Mouse (Mus musculus) lung, embryonic 16.5 days (tissue): ENCODE results near the gene Kxd1. TPM values are rescaled to one million over a fixed set of nuclear protein-coding genes. Genes with fewer than 3 reads are reported as not detected.

Source experiments
- ATAC-seq: fragments of 200-750 bp; cut with Nextera tagmentation; 2 replicates; pipeline ENCODE4 v1.8.0; 2017; ENCODE audit warnings: low read depth, mild to moderate bottlenecking, moderate library complexity
- H3K27ac ChIP-seq: fragments of 300-500 bp; sonication (generic); 2 replicates; pipeline ENCODE4 v1.5.1; 2014; ENCODE audit warnings: mild to moderate bottlenecking, control low read depth, low read length
- H3K27me3 ChIP-seq: fragments of 300-500 bp; sonication (generic); 2 replicates; pipeline ENCODE4 v1.6.1; 2014; ENCODE audit warnings: low read depth, low read length, mixed read lengths; ENCODE audit not compliant: control insufficient read depth, insufficient read depth
- H3K36me3 ChIP-seq: fragments of 300-500 bp; sonication (generic); 2 replicates; pipeline ENCODE4 v1.6.1; 2014; ENCODE audit warnings: low read length; ENCODE audit not compliant: control insufficient read depth, insufficient read depth
- H3K4me1 ChIP-seq: fragments of 300-500 bp; sonication (generic); replicated peaks from 2 replicates; pipeline ENCODE4 v1.6.1; 2014; ENCODE audit warnings: low read length, mixed read lengths; ENCODE audit not compliant: control insufficient read depth, insufficient read depth
- H3K4me2 ChIP-seq: fragments of 300-500 bp; sonication (generic); 2 replicates; pipeline ENCODE4 v1.6.1; 2014; ENCODE audit warnings: low read depth, low read length, control low read depth
- H3K4me3 ChIP-seq: fragments of 300-500 bp; sonication (generic); 2 replicates; pipeline ENCODE4 v1.5.1; 2014; ENCODE audit warnings: mild to moderate bottlenecking, low read length, control low read depth
- H3K9ac ChIP-seq: fragments of 300-500 bp; sonication (generic); 2 replicates; pipeline ENCODE4 v1.6.1; 2014; ENCODE audit warnings: low read length, control low read depth
- H3K9me3 ChIP-seq: fragments of 300-500 bp; sonication (generic); 2 replicates; pipeline ENCODE4 v1.6.1; 2016; ENCODE audit warnings: low read length; ENCODE audit not compliant: control insufficient read depth
- WGBS: fragments of 180-500 bp; shearing (Covaris S2); extraction: QIAGEN DNeasy Blood & Tissue Kit; methylation state at CpG from one replicate; pipeline ENCODE4 v1.1.7; 2014; 5-methylcytosine and 5-hydroxymethylcytosine counted together
- polyA plus RNA-seq: library from polyadenylated mRNA; unstranded; fragments of >200 nt; fragmentation: Nextera tagmentation; extraction: Ambion mirVana; gene quantifications from 2 replicates; pipeline ENCODE4 v1.2.1, GENCODE M21; 2015

Kxd1 gene
- polyA plus RNA-seq, 1 experiment from 2014 or later, result 55.3 TPM

DNA sequence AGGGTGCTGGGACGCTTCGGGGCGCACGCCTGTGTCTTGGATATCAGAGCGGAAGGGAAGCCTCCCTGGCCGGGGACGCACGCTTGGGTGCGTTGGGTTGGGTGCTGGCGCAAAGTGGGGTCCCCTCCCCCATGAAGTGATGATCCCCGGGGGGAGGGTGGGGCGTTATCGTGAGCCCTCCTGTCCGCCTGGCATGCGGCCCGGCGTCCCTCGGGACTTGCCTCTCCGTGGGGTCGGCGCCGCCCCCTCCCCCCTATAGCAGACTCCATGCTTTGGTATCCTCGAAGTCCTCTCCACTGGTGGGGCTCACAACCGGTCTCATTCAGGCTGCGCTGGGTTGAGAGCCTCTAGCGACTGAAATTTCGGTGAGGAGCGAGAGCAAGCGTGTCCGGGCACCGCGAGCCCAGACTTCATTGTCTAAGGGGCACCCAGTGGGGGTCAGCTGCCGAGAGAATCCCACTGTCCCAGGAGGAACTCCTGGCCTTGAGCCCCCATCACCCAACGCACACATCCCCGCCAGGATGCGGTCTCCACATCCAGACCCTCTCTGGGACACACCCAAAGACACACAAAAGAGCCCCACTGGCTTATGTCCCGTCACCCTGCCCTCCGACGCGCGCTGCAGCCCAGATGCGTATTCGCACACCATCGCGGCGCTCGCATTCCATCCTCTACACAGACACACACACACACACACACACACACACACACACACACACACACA lies 33.9 kb downstream of the Kxd1 start:
- ATAC-seq, result no peak; the same call in 1 of the 2 replicates
- Histone ChIP-seq H3K27me3 (peaks cover 71% of the 10 kb centered on the region), H3K36me3 (no peaks in the 10 kb centered on the region), H3K9me3 (no peaks in the 10 kb centered on the region), H3K9ac (peak overlapping the region; percentile 74), H3K4me2 (peak overlapping the region; percentile 82), H3K4me3 (peak overlapping the region; percentile 60), H3K27ac (peak overlapping the region; percentile 78), H3K4me1 (peaks cover 28% of the 10 kb centered on the region)
- WGBS, result under 1% methylated on average over 47 of the region's 47 CpGs

DNA sequence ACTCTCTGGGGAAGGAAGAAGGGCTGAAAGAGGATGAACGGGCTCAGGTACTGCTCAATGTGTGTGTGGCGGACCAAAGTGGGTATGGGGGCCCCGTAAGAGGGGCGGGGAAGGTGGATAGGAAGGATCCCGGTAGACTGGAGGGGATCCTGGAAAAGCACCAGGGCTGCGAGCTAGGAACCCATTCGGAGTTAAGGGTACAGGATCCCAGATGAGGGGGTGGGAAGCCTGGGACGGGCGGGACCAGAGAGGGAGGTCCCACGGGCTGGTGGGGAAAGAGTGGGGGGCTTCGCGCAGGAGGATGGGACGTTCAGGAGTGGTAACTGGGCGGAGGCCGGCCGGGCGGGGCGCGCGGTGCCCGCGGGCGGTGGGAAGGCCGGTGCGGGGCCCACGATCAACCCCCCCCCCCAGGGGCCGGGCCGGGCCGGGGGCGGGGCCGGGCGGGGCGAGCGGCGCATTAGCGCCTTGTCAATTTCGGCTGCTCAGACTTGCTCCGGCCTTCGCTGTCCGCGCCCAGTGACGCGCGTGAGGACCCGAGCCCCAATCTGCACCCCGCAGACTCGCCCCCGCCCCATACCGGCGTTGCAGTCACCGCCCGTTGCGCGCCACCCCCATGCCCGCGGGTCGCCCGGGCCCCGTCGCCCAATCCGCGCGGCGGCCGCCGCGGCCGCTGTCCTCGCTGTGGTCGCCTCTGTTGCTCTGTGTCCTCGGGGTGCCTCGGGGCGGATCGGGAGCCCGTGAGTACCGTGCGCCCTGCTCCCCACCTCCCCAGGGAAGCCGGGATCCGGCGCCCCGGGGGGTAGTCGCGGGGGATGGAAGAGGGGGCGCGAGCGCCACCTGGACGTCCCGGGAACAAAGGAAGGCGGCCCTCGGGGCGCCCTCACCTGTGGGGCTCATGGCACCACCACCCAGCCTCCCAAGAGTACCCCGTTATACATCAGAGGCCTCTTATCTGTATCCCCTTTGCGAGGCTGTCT lies 34.8 kb downstream of the Kxd1 start, which contains the start of gene Crlf1:
Gene Crlf1, plus strand, starts transcription at position 495 of the 977 bp plus-strand sequence.
- Histone ChIP-seq H3K9ac (peak within 1 kb of the TSS; percentile 74), H3K27ac (peak within 1 kb of the TSS; percentile 99), H3K27me3 (peaks cover 80% of the 10 kb centered on the region), H3K4me2 (peak within 1 kb of the TSS; percentile 82), H3K36me3 (no peaks in the 10 kb centered on the region), H3K4me3 (peak within 1 kb of the TSS; percentile 60), H3K9me3 (no peaks in the 10 kb centered on the region), H3K4me1 (peaks cover 37% of the 10 kb centered on the region)
- 2% methylated on average over 52 of the region's 93 CpGs for whole genome bisulfite sequencing
- peak; percentile 36 for ATAC-seq

DNA sequence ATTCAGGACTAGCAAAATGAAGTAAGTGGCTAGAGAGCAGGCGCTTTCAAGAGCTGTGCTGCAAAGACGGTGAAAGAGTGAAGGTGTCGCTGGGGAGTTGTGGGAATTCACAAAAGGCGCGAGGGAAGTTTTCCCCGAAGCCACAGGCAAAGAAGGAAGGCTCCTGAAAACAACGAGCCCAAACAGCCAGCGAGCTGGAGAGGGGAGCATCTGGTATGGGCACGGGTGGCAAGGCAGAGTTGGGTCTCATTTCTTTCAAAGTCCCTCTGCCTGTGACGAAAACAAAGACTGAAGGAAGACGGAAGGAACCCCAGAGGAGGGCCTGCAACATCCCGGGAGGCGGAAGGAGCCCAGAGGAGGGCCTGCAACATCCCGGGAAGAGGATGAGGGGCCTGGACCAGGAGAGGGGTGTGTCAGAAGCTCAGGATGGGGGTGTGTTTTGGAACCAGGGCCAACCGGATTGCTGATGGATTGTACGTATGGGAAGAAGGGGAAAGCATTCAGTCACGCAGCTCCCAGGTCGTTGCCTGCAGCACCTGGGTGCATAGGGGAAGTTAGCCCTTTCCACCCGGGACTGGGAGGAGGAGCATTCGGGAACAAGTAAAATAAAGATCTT lies 36.8 kb downstream of the Kxd1 start:
- no peak for ATAC-seq
- WGBS, result 5% methylated on average over 20 of the region's 20 CpGs
- peaks cover 46% of the 10 kb centered on the region for H3K4me1 ChIP-seq

DNA sequence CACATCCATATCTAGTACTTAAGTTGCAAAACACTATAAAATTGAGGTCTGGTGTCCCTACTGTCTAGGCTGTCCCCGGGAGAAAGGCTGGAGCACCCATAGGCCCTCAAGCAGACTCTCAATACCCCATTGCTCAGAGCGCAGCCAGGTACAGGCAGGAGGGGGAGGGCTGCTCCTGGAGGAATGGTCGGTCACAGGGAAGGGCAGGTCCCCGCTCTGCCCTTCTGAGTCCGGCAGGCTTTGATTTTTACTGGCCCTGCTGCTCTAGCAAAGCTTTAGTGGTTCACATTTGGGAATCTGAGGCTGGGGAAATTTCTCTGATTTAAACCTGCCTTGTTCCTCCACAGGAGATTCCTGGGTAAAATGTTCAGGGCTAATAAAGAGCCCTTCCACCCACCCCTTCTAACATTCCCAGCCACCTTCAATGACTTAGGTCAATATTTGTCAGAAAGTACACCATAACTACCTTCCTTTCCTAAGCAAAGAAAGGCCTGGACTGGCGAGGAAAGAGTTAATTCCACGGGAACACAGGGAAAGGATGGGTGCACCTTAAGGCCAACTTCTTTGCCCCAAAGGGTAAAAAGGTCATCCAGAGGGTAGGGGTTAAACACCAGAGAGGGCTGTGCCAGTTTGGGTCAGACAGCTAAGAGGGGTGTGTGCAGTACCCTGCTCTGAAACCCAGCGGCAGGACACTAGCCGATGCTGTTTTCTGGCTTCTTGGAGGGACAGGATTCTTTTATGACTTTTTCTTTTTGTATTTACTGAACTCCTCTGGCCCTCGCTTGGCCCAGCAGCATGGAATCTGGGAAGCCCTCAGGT lies 37.5 kb downstream of the Kxd1 start:
- peak overlapping the region; percentile 58 for H3K9ac ChIP-seq
- H3K4me3 ChIP-seq, result no peak overlapping the region; the same call in 1 of the 2 replicates
- peak overlapping the region; percentile 99 for H3K27ac ChIP-seq
- no peaks in the 10 kb centered on the region for H3K36me3 ChIP-seq
- peaks cover 89% of the 10 kb centered on the region for H3K27me3 ChIP-seq
- 15% methylated on average over 10 of the region's 10 CpGs for WGBS
- peak; percentile 21; the same call in 1 of the 2 replicates for ATAC-seq
- peak overlapping the region; percentile 82 for H3K4me2 ChIP-seq
- H3K9me3 ChIP-seq, result no peaks in the 10 kb centered on the region
- peaks cover 39% of the 10 kb centered on the region for H3K4me1 ChIP-seq

More for the DNA sequence above, 36.8 kb downstream of the Kxd1 start:
- Histone ChIP-seq H3K36me3 (no peaks in the 10 kb centered on the region), H3K27ac (peak overlapping the region; percentile 99), H3K27me3 (peaks cover 88% of the 10 kb centered on the region), H3K9ac (peak overlapping the region; percentile 74; the same call in 1 of the 2 replicates), H3K4me3 (0 out of 2 replicates have a peak overlapping the region, but pooled peaks have one; percentile 12), H3K9me3 (no peaks in the 10 kb centered on the region), H3K4me2 (peak overlapping the region; percentile 82)

DNA sequence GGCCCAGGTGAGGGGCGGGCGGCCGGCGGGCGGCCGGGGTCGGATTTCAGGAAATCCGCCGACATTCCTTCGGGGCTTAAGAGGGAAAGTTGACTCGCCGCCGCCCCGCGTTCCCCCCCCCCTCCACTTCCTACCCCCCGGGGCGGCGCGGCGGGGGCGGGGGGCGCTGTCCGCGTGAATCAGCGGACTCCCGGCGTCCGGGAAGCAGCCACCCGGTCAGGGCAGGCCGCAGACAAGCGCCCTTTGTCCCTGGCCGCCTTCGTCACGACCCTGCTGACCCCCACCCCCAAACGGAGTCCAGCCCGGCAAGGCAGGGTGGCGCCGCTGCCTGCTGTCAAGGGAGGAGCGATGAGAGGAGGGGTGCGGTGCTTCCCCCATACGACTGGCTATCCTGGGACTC lies 38.2 kb downstream of the Kxd1 start:
- Histone ChIP-seq H3K27me3 (peaks cover 86% of the 10 kb centered on the region), H3K36me3 (no peaks in the 10 kb centered on the region), H3K9ac (peak overlapping the region; percentile 58), H3K27ac (peak overlapping the region; percentile 99), H3K9me3 (no peaks in the 10 kb centered on the region), H3K4me2 (peak overlapping the region; percentile 63), H3K4me3 (peak overlapping the region; percentile 41), H3K4me1 (peaks cover 39% of the 10 kb centered on the region)
- peak; percentile 15; the same call in 1 of the 2 replicates for ATAC-seq
- WGBS, result 0% methylated on average over 20 of the region's 41 CpGs

DNA sequence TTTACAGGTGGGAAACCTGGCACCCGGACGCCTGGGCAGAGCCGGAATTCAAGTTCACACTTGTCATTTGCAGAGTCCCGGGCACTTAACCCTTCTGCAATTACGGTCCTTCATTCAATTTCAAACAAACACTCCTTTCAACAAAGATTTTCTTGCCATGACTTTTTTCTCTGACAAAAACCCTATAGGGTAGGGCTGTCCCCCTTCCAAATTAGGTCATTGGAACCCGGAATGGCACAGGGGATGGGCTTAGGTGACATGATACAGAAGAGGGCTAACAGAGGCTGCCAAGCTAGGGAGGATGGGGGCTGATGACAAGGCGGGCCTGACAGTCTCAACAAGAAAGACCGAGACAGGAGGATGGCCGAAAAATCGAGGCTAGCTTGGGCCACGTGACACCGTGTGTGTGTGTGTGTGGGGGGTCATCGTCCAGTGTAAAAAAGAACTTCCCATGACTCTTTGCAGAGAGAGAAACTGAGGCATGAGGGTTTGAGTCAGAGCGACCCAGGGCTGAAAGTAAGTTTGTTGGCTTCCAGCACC lies 38.8 kb downstream of the Kxd1 start:
- Histone ChIP-seq H3K9ac (peak overlapping the region; percentile 62), H3K4me3 (peak overlapping the region; percentile 41), H3K27ac (peak overlapping the region; percentile 99), H3K9me3 (no peaks in the 10 kb centered on the region), H3K4me2 (peak overlapping the region; percentile 63), H3K27me3 (peaks cover 84% of the 10 kb centered on the region), H3K4me1 (peaks cover 40% of the 10 kb centered on the region), H3K36me3 (no peaks in the 10 kb centered on the region)
- no peak for ATAC-seq
- 2% methylated on average over 14 of the region's 14 CpGs for WGBS

DNA sequence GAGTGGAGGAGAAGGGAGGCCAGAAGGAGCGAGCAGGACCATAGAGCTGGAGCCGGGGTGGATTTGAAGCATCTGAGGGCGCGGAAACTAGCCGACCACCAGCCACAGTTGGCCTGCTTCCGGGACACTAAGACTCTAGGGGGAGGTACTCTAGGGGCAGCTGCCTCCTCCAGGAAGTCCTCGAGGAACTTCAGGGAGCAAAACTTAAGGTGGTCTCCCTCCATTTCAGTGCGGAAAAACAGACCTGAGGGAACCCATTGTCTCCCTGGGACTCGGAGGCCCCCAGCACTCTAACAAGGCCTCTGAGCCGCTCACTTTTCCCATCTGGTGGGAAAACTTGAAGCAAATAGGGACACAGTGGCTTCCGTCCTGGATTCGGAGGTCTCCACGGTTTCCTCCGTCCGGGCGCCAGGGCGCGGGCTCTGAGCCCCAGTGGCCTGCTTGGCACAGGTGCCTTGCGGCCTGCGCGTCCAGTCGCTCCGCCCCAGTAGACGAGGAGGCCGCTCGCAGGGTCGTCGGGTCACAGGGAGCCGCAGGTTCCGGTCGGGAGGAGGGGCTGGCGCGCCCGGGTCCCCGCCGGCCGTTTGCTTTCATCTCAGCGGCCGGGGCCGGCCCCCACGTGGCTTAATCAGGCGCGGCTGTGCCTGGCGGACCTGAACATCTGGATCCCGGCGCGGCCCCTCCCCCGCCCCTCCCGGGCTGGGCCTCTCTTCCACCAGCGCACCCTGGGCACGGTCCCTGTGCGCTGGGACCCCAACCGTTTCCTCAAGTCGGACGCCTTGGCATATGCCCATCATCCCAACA lies 39.6 kb downstream of the Kxd1 start:
- Histone ChIP-seq H3K27me3 (peaks cover 77% of the 10 kb centered on the region), H3K4me2 (peak overlapping the region; percentile 63), H3K9me3 (no peaks in the 10 kb centered on the region), H3K9ac (peak overlapping the region; percentile 62), H3K27ac (peak overlapping the region; percentile 99), H3K36me3 (no peaks in the 10 kb centered on the region), H3K4me3 (peak overlapping the region; percentile 35), H3K4me1 (peaks cover 39% of the 10 kb centered on the region)
- WGBS, result 3% methylated on average over 52 of the region's 55 CpGs
- peak; percentile 8; the same call in 1 of the 2 replicates for ATAC-seq
